Mouse (Mus musculus) MEL (cell line): ENCODE measurements around the gene Tmem269. TPM values are rescaled to one million over a fixed set of nuclear protein-coding genes. Genes with fewer than 3 reads are reported as not detected.

ENCODE experiments used
- DNase-seq: peaks from one replicate; pipeline ENCODE4 v3.0.0; 2011; ENCODE audit warnings: low read depth, low spot score
- H3K27ac ChIP-seq: 2 replicates; pipeline ENCODE4 v1.5.1; 2012; ENCODE audit warnings: low read depth, mild to moderate bottlenecking, control low read depth, low read length, moderate library complexity; ENCODE audit not compliant: control insufficient read depth
- H3K27me3 ChIP-seq, 2 experiments: fragments of 150-350 bp in 1 of 2; sonication (generic) in 1 of 2; 2 replicates each; pipeline ENCODE4 v1.6.1; 2012; ENCODE audit warnings: low read length in 2 of 2, mild to moderate bottlenecking in 2 of 2, improper control_type of control experiment in 1 of 2, moderate library complexity in 1 of 2; ENCODE audit not compliant: insufficient read depth in 2 of 2, control insufficient read depth in 1 of 2
- H3K36me3 ChIP-seq, 2 experiments: 2 replicates each; pipeline ENCODE4 v1.6.1; 2012 to 2014; ENCODE audit warnings: low read length in 2 of 2, improper control_type of control experiment in 1 of 2, inconsistent platforms in 1 of 2, mild to moderate bottlenecking in 1 of 2; ENCODE audit not compliant: insufficient read depth in 2 of 2, control insufficient read depth in 1 of 2
- H3K4me1 ChIP-seq, 2 experiments: fragments of 150-350 bp in 1 of 2; sonication (generic) in 1 of 2; 2 replicates each; pipeline ENCODE4 v1.6.1; 2012; ENCODE audit warnings: low read length in 2 of 2, improper control_type of control experiment in 1 of 2, mild to moderate bottlenecking in 1 of 2; ENCODE audit not compliant: insufficient read depth in 2 of 2, control insufficient read depth in 1 of 2
- H3K4me3 ChIP-seq, 2 experiments: fragments of 150-350 bp in 1 of 2; sonication (generic) in 1 of 2; 2 replicates each; pipeline ENCODE4 v1.5.1; 2012; ENCODE audit warnings: low read depth in 2 of 2, low read length in 2 of 2, mild to moderate bottlenecking in 2 of 2, moderate library complexity in 2 of 2, control low read depth in 1 of 2, improper control_type of control experiment in 1 of 2; ENCODE audit not compliant: control insufficient read depth in 1 of 2, insufficient read depth in 1 of 2
- H3K79me2 ChIP-seq: 2 replicates; pipeline ENCODE4 v1.6.1; 2012; ENCODE audit warnings: mild to moderate bottlenecking, low read length, moderate library complexity; ENCODE audit not compliant: control insufficient read depth, poor library complexity, insufficient read depth
- H3K9ac ChIP-seq: 2 replicates; pipeline ENCODE4 v1.6.1; 2012; ENCODE audit warnings: low read depth, mild to moderate bottlenecking, control low read depth, low read length, moderate library complexity; ENCODE audit not compliant: control insufficient read depth, poor library complexity, severe bottlenecking
- H3K9me3 ChIP-seq: fragments of 150-350 bp; sonication (generic); replicated peaks from 2 replicates; pipeline ENCODE4 v1.6.1; 2012; ENCODE audit warnings: mild to moderate bottlenecking, low read length, improper control_type of control experiment, moderate library complexity; ENCODE audit not compliant: insufficient read depth
- BHLHE40 ChIP-seq: IDR thresholded peaks from 2 replicates; pipeline ENCODE4 v1.6.1; 2012; ENCODE audit warnings: low read depth, mild to moderate bottlenecking, inconsistent platforms, low read length, improper control_type of control experiment, borderline replicate concordance
- CHD2 ChIP-seq: IDR thresholded peaks from 2 replicates; pipeline ENCODE4 v1.6.1; 2011; ENCODE audit warnings: low read length, improper control_type of control experiment
- CTCF ChIP-seq, 3 experiments: IDR thresholded peaks in 2 of 3; conservative IDR thresholded peaks in 1 of 3; 2 replicates each; pipeline ENCODE4 v1.5.1; 2011 to 2012; ENCODE audit warnings: low read length in 3 of 3, low read depth in 2 of 3, mild to moderate bottlenecking in 2 of 3, improper control_type of control experiment in 1 of 3, inconsistent platforms in 1 of 3, mixed read lengths in 1 of 3, moderate library complexity in 1 of 3; ENCODE audit not compliant: control insufficient read depth in 1 of 3, insufficient read depth in 1 of 3, poor library complexity in 1 of 3, severe bottlenecking in 1 of 3
- E2F4 ChIP-seq: IDR thresholded peaks from 2 replicates; pipeline ENCODE4 v1.6.1; 2011; ENCODE audit warnings: low read depth, low read length, improper control_type of control experiment, borderline replicate concordance
- ELF1 ChIP-seq: IDR thresholded peaks from 2 replicates; pipeline ENCODE4 v1.6.1; 2014; ENCODE audit warnings: low read depth, mild to moderate bottlenecking, inconsistent platforms, low read length, improper control_type of control experiment, moderate library complexity
- EP300 ChIP-seq, 2 experiments: IDR thresholded peaks; 2 replicates each; pipeline ENCODE4 v1.6.1; 2011; ENCODE audit warnings: improper control_type of control experiment in 2 of 2, low read length in 2 of 2, low read depth in 1 of 2, mild to moderate bottlenecking in 1 of 2
- ETS1 ChIP-seq: IDR thresholded peaks from 2 replicates; pipeline ENCODE4 v1.6.1; 2012; ENCODE audit warnings: low read depth, mild to moderate bottlenecking, inconsistent platforms, low read length, improper control_type of control experiment, moderate library complexity
- GABPA ChIP-seq: IDR thresholded peaks from 2 replicates; pipeline ENCODE4 v1.6.1; 2012; ENCODE audit warnings: low read depth, mild to moderate bottlenecking, inconsistent platforms, low read length, improper control_type of control experiment, moderate library complexity
- GATA1 ChIP-seq: IDR thresholded peaks from 2 replicates; pipeline ENCODE4 v1.6.1; 2011; ENCODE audit warnings: low read depth, low read length, improper control_type of control experiment
- HCFC1 ChIP-seq: IDR thresholded peaks from 2 replicates; pipeline ENCODE4 v1.6.1; 2012; ENCODE audit warnings: low read depth, mild to moderate bottlenecking, inconsistent platforms, low read length, improper control_type of control experiment, moderate library complexity
- JUND ChIP-seq: IDR thresholded peaks from 2 replicates; pipeline ENCODE4 v1.6.1; 2011; ENCODE audit warnings: low read depth, mild to moderate bottlenecking, improper control_type of control experiment, low read length
- KAT2A ChIP-seq: conservative IDR thresholded peaks from 2 replicates; pipeline ENCODE4 v1.6.1; 2012; ENCODE audit warnings: low read depth, low read length, improper control_type of control experiment, inconsistent platforms
- MAFK ChIP-seq: IDR thresholded peaks from 2 replicates; pipeline ENCODE4 v1.6.1; 2011; ENCODE audit warnings: low read depth, mild to moderate bottlenecking, low read length, improper control_type of control experiment, borderline replicate concordance
- MAX ChIP-seq: IDR thresholded peaks from 2 replicates; pipeline ENCODE4 v1.6.1; 2011; ENCODE audit warnings: low read length, improper control_type of control experiment
- MEF2A ChIP-seq: IDR thresholded peaks from 2 replicates; pipeline ENCODE4 v1.6.1; 2014; ENCODE audit warnings: low read depth, mild to moderate bottlenecking, inconsistent platforms, low read length, improper control_type of control experiment; ENCODE audit not compliant: poor library complexity, insufficient replicate concordance, severe bottlenecking; ENCODE audit errors: extremely low read depth
- MXI1 ChIP-seq: IDR thresholded peaks from 2 replicates; pipeline ENCODE4 v1.6.1; 2011; ENCODE audit warnings: mild to moderate bottlenecking, low read depth, low read length, improper control_type of control experiment
- MYC ChIP-seq: IDR thresholded peaks from 2 replicates; pipeline ENCODE4 v1.6.1; 2011; ENCODE audit warnings: low read depth, mild to moderate bottlenecking, low read length, improper control_type of control experiment, moderate library complexity
- NELFE ChIP-seq: IDR thresholded peaks from 2 replicates; pipeline ENCODE4 v1.6.1; 2011; ENCODE audit warnings: low read depth, low read length, improper control_type of control experiment
- NRF1 ChIP-seq: IDR thresholded peaks from 2 replicates; pipeline ENCODE4 v1.6.1; 2014; ENCODE audit warnings: low read depth, mild to moderate bottlenecking, inconsistent platforms, low read length, improper control_type of control experiment, moderate library complexity; ENCODE audit not compliant: poor library complexity, insufficient read depth, severe bottlenecking
- RAD21 ChIP-seq: IDR thresholded peaks from 2 replicates; pipeline ENCODE4 v1.6.1; 2011; ENCODE audit warnings: mild to moderate bottlenecking, low read depth, low read length, improper control_type of control experiment
- RCOR1 ChIP-seq: IDR thresholded peaks from 2 replicates; pipeline ENCODE4 v1.6.1; 2012; ENCODE audit warnings: low read depth, mild to moderate bottlenecking, inconsistent platforms, low read length, improper control_type of control experiment
- SIN3A ChIP-seq: IDR thresholded peaks from 2 replicates; pipeline ENCODE4 v1.6.1; 2012; ENCODE audit warnings: low read length, improper control_type of control experiment, inconsistent platforms
- TBP ChIP-seq: IDR thresholded peaks from 2 replicates; pipeline ENCODE4 v1.8.0; 2011; ENCODE audit warnings: low read depth, low read length, improper control_type of control experiment
- TCF12 ChIP-seq: IDR thresholded peaks from 2 replicates; pipeline ENCODE4 v1.6.1; 2014; ENCODE audit warnings: low read depth, mild to moderate bottlenecking, inconsistent platforms, low read length, improper control_type of control experiment, moderate library complexity
- UBTF ChIP-seq: IDR thresholded peaks from 2 replicates; pipeline ENCODE4 v1.6.1; 2012; ENCODE audit warnings: low read depth, mild to moderate bottlenecking, inconsistent platforms, low read length, improper control_type of control experiment, moderate library complexity, borderline replicate concordance; ENCODE audit not compliant: insufficient read depth
- USF1 ChIP-seq: IDR thresholded peaks from 2 replicates; pipeline ENCODE4 v1.6.1; 2014; ENCODE audit warnings: low read depth, mild to moderate bottlenecking, inconsistent platforms, low read length, improper control_type of control experiment, moderate library complexity
- USF2 ChIP-seq, 2 experiments: IDR thresholded peaks; 2 replicates each; pipeline ENCODE4 v1.6.1; 2011 to 2012; ENCODE audit warnings: improper control_type of control experiment in 2 of 2, low read length in 2 of 2, borderline replicate concordance in 1 of 2, inconsistent platforms in 1 of 2, low read depth in 1 of 2, mild to moderate bottlenecking in 1 of 2; ENCODE audit not compliant: insufficient read depth in 1 of 2
- ZC3H11A ChIP-seq: IDR thresholded peaks from 2 replicates; pipeline ENCODE4 v1.6.1; 2012; ENCODE audit warnings: low read depth, mild to moderate bottlenecking, inconsistent platforms, low read length, improper control_type of control experiment
- ZKSCAN1 ChIP-seq: IDR thresholded peaks from 2 replicates; pipeline ENCODE4 v1.6.1; 2012; ENCODE audit warnings: low read depth, mild to moderate bottlenecking, inconsistent platforms, low read length, improper control_type of control experiment, moderate library complexity
- polyA plus RNA-seq, 2 experiments: library from polyadenylated mRNA; stranded (reverse) in 1 of 2; unstranded in 1 of 2; fragments of >175 nt in 1 of 2; fragments of >200 nt in 1 of 2; gene quantifications; 2 replicates each; pipeline versions ENCODE4 v1.2.1 to v1.2.4; 2012; ENCODE audit warnings: low replicate concordance in 2 of 2, low read depth in 1 of 2; ENCODE audit not compliant: insufficient read length in 2 of 2, insufficient read depth in 1 of 2, missing spikeins in 1 of 2
- total RNA-seq: library from RNA; depleted of rRNA; stranded (reverse); fragments of 300-350 nt; gene quantifications from 2 replicates; pipeline ENCODE4 v1.2.3, GENCODE M21; 2012

The Tmem269 gene
- total and polyA plus RNA-seq, 3 experiments = 0.07 TPM; not detected in 2

DNA sequence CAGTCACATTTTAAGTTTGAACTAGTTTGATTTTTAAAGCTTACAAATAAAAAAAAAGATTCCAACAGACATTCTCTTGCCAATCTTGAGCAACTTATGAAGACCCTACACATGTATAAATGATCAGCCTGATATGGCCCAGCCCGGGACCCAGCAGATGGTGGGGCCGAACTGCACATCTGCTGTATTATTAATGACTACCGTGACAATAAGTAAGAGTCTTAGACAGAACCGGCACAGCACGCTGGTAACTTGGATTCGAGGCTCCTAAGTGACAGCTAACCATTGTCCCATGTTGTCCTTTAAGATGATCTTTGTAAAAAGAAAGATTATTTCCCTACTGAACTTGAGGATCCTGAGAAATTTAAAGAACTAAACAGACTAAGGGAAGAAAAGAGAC lies 28.6 kb downstream of the Tmem269 start:
- Histone ChIP-seq H3K27me3 (no peaks in the 10 kb centered on the region), H3K4me3 (peak overlapping the region; percentile 74 to 96), H3K79me2 (peaks cover 44% of the 10 kb centered on the region), H3K9me3 (no peaks in the 10 kb centered on the region), H3K4me1 (peaks cover 18 to 54% of the 10 kb centered on the region in 2 experiments), H3K36me3 (peaks cover 8 to 68% of the 10 kb centered on the region in 2 experiments), H3K9ac (peak overlapping the region; percentile 98), H3K27ac (peak overlapping the region; percentile 100)
- TF ChIP-seq MAX (no peak), E2F4 (no peak), TCF12 (no peak), ZC3H11A (no peak)
- DNase-seq = peak; percentile 67

DNA sequence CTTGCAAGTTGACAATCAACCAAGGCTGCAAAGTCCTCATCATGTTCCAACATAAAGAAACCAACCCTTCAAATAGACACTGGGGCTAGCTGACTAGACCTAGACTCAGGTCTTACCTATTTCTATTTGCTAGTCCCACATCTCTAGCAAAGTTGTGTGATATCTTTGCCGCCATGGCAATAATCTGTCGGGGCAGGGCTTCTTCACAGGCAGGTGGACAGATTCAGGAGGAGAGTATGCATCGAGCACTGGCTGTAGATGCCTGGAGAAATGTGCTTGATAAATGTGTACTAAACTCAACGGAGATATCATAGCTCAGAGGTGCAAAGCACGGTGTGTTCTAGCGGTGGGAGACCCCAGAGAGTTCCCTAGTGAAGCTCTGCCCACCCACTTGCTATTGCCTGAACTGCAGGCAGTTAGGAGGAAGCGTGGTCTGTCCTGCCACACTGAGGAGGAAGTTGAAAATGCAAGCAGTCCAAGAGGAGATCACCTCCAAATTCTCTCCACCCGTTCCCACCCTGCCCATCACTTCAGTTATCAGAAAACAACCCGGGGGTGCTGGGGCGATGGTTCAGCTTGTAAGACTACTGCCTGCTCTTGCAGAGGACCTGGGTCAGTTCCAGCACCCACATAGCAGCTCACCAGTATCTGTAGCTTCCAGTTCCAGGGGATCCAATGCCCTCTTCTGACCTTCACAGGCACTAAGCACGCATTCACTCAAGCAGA lies 29.8 kb downstream of the Tmem269 start:
- Histone ChIP-seq H3K9ac (peak overlapping the region; percentile 98), H3K79me2 (peaks cover 45% of the 10 kb centered on the region), H3K9me3 (no peaks in the 10 kb centered on the region), H3K4me3 (peak overlapping the region; percentile 74 to 84), H3K27ac (peak overlapping the region; percentile 92), H3K27me3 (no peaks in the 10 kb centered on the region), H3K36me3 (peaks cover 13 to 65% of the 10 kb centered on the region in 2 experiments), H3K4me1 (peaks cover 10 to 47% of the 10 kb centered on the region in 2 experiments)
- peak; percentile 91 for DNase-seq
- TF ChIP-seq MXI1 (peak; percentile 76; the same call in 1 of the 2 replicates), E2F4 (no peak), HCFC1 (peak; percentile 37; the same call in 1 of the 2 replicates), NELFE (peak; percentile 63), GATA1 (peak; percentile 55), JUND (no peak), MAFK (no peak), MYC (peak; percentile 76), ZKSCAN1 (no peak), ETS1 (peak; percentile 73), BHLHE40 (no peak), CHD2 (no peak), EP300 (IDR thresholded peaks at IDR 0.05; ENCODE audit: low read depth in 1 of 2, low read length in 2 of 2) (peak in 1 of 2 experiments; percentile 49; a peak in 1 of 4 replicates), USF1 (no peak), CTCF (IDR thresholded peaks at IDR 0.05 in 2 of 3, conservative IDR thresholded peaks at IDR 0.05 in 1 of 3; ENCODE audit: control insufficient read depth in 1 of 3, insufficient read depth in 1 of 3, low read depth in 2 of 3, low read length in 3 of 3, poor library complexity in 1 of 3, severe bottlenecking in 1 of 3) (peak; percentile 22 to 49 (median 24); a peak in 3 of 6 replicates), TBP (peak; percentile 79; the same call in 1 of the 2 replicates), UBTF (no peak; the same call in 1 of the 2 replicates), RCOR1 (no peak), MEF2A (no peak), USF2 (IDR thresholded peaks at IDR 0.05; ENCODE audit: borderline replicate concordance in 1 of 2, insufficient read depth in 1 of 2, low read depth in 1 of 2, low read length in 2 of 2) (no peak), SIN3A (peak; percentile 75), ELF1 (peak; percentile 50; the same call in 1 of the 2 replicates), NRF1 (no peak), RAD21 (peak; percentile 42), GABPA (no peak), KAT2A (no peak)
